Mouse (Mus musculus): ENCODE measurements around the gene Trpm8.
A peak's percentile ranks its signal among the peaks of the same experiment; 100 is the strongest.

The Trpm8 gene

DNA sequence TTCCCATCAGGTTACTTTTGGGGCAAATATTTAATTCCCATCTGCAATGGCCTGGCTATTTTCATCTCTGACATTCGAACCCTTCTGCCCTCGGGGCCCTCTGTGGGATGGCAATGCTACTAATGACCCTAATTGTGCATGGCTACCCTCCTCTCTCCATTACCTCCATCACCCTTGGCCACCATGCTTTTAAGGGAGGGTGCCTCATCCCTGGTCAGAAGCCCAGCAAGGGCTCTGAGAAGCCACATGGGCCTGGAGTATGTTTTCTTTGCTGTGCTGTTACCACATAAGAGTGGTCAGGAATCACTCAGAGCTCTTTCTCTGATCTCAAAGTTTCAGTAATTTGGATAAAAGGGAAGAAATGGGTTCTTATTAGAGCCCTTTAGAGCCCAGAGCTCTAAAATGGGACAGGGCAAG, 22.1 kb downstream of the Trpm8 start:
- no peak for DNase-seq (ENCODE audit: extremely low spot score, low read depth, low spot score)

DNA sequence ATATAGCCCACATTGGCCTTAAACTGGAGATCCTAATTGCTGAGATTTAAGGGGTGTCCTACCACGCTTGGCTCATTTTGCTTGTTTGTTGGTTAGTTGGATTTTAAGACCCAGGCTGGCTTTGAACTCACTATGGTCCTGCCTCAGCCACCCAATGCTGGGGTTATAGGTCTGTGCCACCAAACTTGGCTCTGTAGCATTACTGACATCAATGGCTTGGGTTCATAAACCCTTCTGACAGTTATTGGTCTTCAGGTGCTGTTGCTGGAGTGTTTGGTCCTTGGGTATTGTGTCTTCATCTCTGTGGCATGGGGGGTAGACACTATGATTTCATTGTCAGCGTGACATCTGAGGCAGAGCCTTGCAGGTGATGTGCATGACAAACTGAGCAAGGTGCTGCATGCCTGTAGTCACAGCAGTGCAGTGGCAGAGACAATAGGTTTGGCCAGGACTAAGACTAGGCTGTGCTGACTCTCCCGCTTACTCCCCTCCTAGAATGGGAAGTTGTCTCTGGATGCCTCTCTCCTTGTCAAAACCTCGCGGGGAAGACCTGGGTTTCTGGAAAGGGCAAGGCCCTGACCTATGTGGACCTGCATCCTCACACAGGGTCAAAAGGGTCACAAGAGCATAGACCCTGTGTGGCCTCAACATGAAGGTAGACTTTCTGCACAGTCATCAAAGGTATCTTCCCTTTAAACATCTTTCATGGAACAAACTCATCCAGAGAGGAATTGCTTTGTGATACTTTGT, 23.0 kb downstream of the Trpm8 start:
- DNase-seq (ENCODE audit: extremely low spot score, low read depth, low spot score), result no peak

DNA sequence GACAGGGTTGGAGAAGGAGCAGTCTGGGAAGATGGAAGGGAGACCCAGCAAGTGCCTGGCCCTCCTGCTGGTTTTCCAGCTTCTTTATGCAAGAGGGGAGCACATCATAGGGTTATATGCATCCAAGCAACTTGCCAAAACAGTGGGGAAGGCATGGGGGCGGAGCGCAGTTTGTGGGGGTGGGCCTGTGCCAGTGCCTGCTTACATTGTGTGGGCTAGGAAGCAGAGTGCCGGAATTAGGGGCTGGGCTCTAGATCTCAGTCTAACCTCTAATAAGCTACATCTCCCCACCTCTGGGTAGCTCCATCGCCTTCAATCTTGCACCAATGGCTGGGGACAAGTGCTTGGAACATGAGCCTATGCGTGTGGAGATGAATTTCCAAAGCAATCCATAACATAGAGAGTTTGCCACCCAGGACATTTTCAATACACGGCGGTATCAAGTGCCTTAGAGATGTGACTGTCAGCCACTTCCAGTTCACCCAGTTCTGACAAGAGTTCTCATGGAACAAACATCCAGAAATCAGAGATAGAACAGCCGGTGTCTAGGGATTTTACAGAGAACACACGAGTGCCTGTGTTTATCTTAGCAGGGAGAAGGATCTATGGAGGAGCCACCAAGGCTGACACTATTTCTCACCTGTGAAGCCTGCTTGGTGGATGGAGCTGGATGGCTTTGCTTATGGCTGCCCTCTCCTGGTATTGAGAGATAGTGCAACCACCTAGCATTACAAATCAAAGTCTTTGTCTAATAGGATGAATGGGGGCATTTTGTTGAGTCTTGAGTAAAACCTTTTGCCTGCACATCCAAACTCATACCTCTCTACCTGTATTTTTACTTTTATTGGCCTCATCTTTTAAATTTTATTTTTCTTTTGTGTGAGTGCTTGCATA, 23.9 kb downstream of the Trpm8 start:
- DNase-seq (ENCODE audit: extremely low spot score, low read depth, low spot score), result no peak

GRCm38 (mm10) chr1:88302057-88302740, 24.7 kb downstream of the Trpm8 start:
- DNase-seq (ENCODE audit: extremely low spot score, low read depth, low spot score), result no peak

DNA sequence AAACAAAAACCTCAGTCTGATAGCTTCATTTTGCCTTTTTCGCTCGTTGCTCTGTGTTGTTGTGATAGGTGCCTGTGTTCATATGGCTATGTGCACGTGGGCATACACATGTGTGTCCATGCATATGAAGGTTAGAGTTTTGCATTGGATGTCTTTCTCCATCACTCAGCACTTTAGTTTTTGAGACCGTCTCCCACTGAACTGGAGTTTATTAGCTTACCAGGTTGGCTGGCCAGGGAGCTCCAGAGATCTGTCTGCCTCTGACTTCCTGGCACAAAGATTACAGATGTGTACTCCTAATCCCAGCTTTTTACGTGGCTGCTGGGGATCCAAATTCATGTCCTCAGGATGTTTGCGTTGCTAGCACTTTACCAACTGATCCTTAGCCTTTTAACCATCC, 26.3 kb downstream of the Trpm8 start:
- DNase-seq (ENCODE audit: extremely low spot score, low read depth, low spot score), result no peak

- no peak for DNase-seq (ENCODE audit: extremely low spot score, low read depth, low spot score)
Measured at GRCm38 (mm10) chr1:88304261-88304985, 27.0 kb downstream of the Trpm8 start.

GRCm38 (mm10) chr1:88305018-88305795, 27.7 kb downstream of the Trpm8 start:
- DNase-seq (ENCODE audit: extremely low spot score, low read depth, low spot score), result no peak

- no peak for DNase-seq (ENCODE audit: extremely low spot score, low read depth, low spot score)
Measured at GRCm38 (mm10) chr1:88306543-88306942, 29.1 kb downstream of the Trpm8 start.

DNA sequence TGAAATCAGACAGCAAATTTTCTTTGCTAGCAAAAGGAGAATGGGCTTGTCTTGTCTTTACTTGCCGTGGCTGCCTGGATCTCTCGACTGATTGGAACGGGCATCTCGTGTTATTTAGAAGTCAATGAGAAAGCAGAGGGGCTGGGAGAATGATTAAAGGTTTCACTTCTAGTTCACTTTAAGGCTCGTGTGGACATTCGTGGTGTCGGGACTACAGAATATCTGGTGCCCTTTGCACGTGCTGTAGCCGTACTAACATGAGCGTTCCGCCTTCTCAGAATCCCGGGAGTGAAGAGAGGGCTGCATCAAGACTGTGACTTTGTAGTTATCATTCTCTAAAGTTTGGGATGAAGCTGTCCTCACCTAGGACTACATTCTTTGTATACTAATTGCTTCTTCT, 29.7 kb downstream of the Trpm8 start:
- DNase-seq (ENCODE audit: extremely low spot score, low read depth, low spot score), result no peak

DNA sequence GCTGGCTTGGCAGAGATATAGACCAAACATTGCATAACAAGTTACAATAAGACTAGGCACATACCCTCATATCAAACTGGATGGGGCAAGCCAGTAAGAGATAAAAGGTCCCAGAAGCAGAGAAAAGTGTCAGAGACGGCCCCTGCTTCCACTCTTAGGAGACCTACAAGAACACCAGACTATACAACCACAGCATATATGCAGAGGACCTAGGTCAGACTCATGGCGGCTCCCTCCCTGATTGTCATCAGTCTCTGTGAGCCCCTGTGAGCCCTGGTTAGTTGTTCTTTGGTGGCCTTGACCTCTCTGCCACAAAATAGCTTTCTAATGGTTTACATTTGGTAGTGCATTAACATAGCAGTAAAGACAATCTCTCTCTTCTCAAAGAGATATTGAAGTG, 31.6 kb downstream of the Trpm8 start:
- no peak for DNase-seq (ENCODE audit: extremely low spot score, low read depth, low spot score)

GRCm38 (mm10) chr1:88309905-88310304, 32.4 kb downstream of the Trpm8 start:
- DNase-seq (ENCODE audit: extremely low spot score, low read depth, low spot score), result no peak

DNA sequence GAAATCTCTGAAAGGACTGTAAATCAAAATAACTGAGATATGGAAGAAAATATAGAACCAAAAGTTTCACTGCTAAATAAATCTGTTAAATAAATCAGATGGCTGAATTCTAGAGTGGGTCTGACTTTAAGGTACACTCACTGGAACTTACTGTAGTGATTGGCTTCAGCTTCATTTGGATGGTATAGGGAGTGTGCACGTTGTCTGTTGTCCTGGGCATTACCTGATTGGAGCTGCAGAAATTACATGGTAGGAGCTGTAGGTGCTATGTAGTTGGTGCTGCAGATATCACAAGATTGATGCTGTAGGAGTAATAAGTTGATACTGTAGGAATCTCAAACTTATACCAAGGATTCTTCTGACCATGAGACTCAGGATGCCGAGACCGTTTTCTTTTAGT, 32.9 kb downstream of the Trpm8 start:
- no peak for DNase-seq (ENCODE audit: extremely low spot score, low read depth, low spot score)

- DNase-seq (ENCODE audit: extremely low spot score, low read depth, low spot score), result no peak
Measured at GRCm38 (mm10) chr1:88317279-88317678, 39.8 kb downstream of the Trpm8 start.

DNA sequence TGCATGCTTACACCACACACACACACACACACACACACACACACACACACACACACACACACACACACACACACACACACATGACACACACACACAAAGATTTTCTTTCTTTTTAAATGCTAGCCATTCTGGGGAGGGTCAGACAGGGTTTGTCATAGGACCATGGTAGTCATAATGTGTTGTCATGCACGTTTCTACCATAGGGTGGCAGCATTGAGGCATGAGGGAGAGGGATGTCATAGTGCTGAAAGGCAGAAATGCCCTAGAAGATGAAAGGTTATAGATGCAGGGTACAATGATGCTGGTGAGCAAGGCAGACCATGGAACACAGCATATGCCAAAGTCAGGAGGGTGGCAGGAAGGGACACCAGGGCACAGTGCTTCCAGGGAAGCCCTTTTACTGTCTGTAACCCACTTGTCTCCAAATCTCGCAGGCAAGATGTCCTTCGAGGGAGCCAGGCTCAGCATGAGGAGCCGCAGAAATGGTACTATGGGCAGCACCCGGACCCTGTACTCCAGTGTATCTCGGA, 41.1 kb downstream of the Trpm8 start:
- peak; percentile 46 for DNase-seq (ENCODE audit: extremely low spot score, low read depth, low spot score)

DNA sequence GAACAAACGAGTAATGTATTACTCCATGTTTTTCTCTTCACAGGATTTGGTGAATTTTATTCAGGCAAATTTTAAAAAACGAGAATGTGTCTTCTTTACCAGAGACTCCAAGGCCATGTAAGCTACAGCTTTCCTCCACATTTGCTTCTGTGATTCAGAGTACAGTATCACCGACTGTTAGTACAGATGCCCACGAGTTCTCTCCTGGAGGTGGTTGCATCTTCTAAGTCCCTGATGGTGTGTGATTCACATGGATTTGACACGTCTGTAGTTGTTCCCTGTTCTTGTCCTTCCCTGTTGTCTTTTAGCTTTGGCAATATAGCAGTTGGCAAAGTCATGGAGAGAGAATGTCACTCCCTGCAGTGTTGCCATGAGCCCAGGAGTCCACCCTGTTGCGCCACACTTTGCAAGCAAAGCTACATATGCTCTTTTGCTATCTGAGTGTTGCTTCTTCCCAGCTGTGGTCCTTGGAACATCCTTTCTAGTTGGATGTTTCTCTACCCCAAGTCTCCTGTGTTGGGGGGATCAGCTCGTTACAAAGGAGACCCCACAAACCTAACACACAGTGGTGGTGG, 43.4 kb downstream of the Trpm8 start:
- no peak for DNase-seq (ENCODE audit: extremely low spot score, low read depth, low spot score)

DNA sequence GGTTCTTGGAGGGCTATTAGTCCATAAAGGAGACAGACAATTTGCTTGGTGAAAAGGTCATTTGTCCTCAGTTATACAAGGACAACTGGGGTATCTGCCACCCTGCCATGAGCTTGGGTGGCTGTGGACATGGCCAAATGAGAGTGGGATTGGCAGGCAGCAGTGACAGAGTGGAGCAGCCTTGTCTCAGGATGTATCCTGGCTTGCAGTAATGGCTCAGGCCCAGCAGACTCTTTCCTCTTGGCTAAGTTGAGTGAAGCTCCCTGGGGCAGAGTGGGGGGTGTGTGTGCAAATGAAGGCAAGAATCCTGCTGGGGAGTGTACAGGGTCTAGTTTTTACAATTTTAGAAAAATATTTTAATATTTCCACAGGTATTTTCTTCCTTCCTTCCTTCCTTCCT, 44.7 kb downstream of the Trpm8 start:
- no peak for DNase-seq (ENCODE audit: extremely low spot score, low read depth, low spot score)

GRCm38 (mm10) chr1:88323101-88323500, 45.6 kb downstream of the Trpm8 start:
- no peak for DNase-seq (ENCODE audit: extremely low spot score, low read depth, low spot score)

DNA sequence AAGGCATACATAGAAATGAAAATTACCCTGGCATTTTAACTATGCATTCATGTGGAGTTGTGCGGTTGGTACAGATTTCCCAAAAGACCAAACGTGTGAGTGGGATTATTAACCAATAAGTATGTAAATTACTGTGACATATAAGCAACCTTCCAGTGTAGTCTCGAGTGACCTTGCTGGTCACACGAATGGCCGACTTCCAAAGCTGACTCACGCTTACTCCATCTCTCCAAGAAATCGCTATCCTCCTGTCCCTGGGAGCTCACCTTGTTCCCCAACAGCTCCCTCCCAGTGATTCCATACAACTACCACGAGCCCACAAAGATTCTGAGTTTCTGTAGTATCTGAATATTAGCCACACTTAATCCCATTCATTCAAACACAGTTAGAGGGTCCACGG, 62.0 kb downstream of the Trpm8 start:
- no peak for DNase-seq (ENCODE audit: extremely low spot score, low read depth, low spot score)

GRCm38 (mm10) chr1:88342615-88343014, 65.2 kb downstream of the Trpm8 start:
- DNase-seq (ENCODE audit: extremely low spot score, low read depth, low spot score), result no peak

- no peak for DNase-seq (ENCODE audit: extremely low spot score, low read depth, low spot score)
Measured at GRCm38 (mm10) chr1:88345580-88345979, 68.1 kb downstream of the Trpm8 start.
